Mouse (Mus musculus) lung, embryonic 16.5 days (tissue): ENCODE data around the gene Ihh. TPM values are rescaled to one million over a fixed set of nuclear protein-coding genes. Genes with fewer than 3 reads are reported as not detected.

Source experiments
- ATAC-seq: fragments of 200-750 bp; cut with Nextera tagmentation; 2 replicates; pipeline ENCODE4 v1.8.0; 2017; ENCODE audit warnings: low read depth, mild to moderate bottlenecking, moderate library complexity
- H3K27ac ChIP-seq: fragments of 300-500 bp; sonication (generic); 2 replicates; pipeline ENCODE4 v1.5.1; 2014; ENCODE audit warnings: mild to moderate bottlenecking, control low read depth, low read length
- H3K27me3 ChIP-seq: fragments of 300-500 bp; sonication (generic); 2 replicates; pipeline ENCODE4 v1.6.1; 2014; ENCODE audit warnings: low read depth, low read length, mixed read lengths; ENCODE audit not compliant: control insufficient read depth, insufficient read depth
- H3K36me3 ChIP-seq: fragments of 300-500 bp; sonication (generic); 2 replicates; pipeline ENCODE4 v1.6.1; 2014; ENCODE audit warnings: low read length; ENCODE audit not compliant: control insufficient read depth, insufficient read depth
- H3K4me1 ChIP-seq: fragments of 300-500 bp; sonication (generic); replicated peaks from 2 replicates; pipeline ENCODE4 v1.6.1; 2014; ENCODE audit warnings: low read length, mixed read lengths; ENCODE audit not compliant: control insufficient read depth, insufficient read depth
- H3K4me2 ChIP-seq: fragments of 300-500 bp; sonication (generic); 2 replicates; pipeline ENCODE4 v1.6.1; 2014; ENCODE audit warnings: low read depth, low read length, control low read depth
- H3K4me3 ChIP-seq: fragments of 300-500 bp; sonication (generic); 2 replicates; pipeline ENCODE4 v1.5.1; 2014; ENCODE audit warnings: mild to moderate bottlenecking, low read length, control low read depth
- H3K9ac ChIP-seq: fragments of 300-500 bp; sonication (generic); 2 replicates; pipeline ENCODE4 v1.6.1; 2014; ENCODE audit warnings: low read length, control low read depth
- H3K9me3 ChIP-seq: fragments of 300-500 bp; sonication (generic); 2 replicates; pipeline ENCODE4 v1.6.1; 2016; ENCODE audit warnings: low read length; ENCODE audit not compliant: control insufficient read depth
- WGBS: fragments of 180-500 bp; shearing (Covaris S2); extraction: QIAGEN DNeasy Blood & Tissue Kit; methylation state at CpG from one replicate; pipeline ENCODE4 v1.1.7; 2014; 5-methylcytosine and 5-hydroxymethylcytosine counted together
- polyA plus RNA-seq: library from polyadenylated mRNA; unstranded; fragments of >200 nt; fragmentation: Nextera tagmentation; extraction: Ambion mirVana; gene quantifications from 2 replicates; pipeline ENCODE4 v1.2.1, GENCODE M21; 2015

Gene Ihh
- polyA plus RNA-seq, 1 experiment from 2014 or later: 0.18 TPM

GRCm38 (mm10) chr1:74926721-74927120 is 24.8 kb downstream of the Ihh start:
- no peaks in the 10 kb centered on the region for H3K27me3 ChIP-seq
- ATAC-seq: no peak; the same call in 1 of the 2 replicates
- no peak overlapping the region for H3K4me2 ChIP-seq
- no peaks in the 10 kb centered on the region for H3K36me3 ChIP-seq
- H3K4me3 ChIP-seq: no peak overlapping the region
- 28% methylated on average over 6 of the region's 6 CpGs for WGBS
- H3K9me3 ChIP-seq: no peaks in the 10 kb centered on the region
- H3K4me1 ChIP-seq: no peaks in the 10 kb centered on the region
- no peak overlapping the region for H3K9ac ChIP-seq
- no peak overlapping the region for H3K27ac ChIP-seq

- WGBS: 64% methylated on average over 4 of the region's 4 CpGs
- no peak for ATAC-seq
Measured at GRCm38 (mm10) chr1:74924464-74924863, 27.0 kb downstream of the Ihh start.

GRCm38 (mm10) chr1:74915706-74916105 is 35.8 kb downstream of the Ihh start:
- ATAC-seq: no peak
- H3K4me2 ChIP-seq: no peak overlapping the region
- no peaks in the 10 kb centered on the region for H3K9me3 ChIP-seq
- no peaks in the 10 kb centered on the region; the same call in 1 of the 2 replicates for H3K27me3 ChIP-seq
- no peak overlapping the region for H3K9ac ChIP-seq
- WGBS: 18% methylated on average over 13 of the region's 13 CpGs
- no peak overlapping the region for H3K27ac ChIP-seq
- H3K4me1 ChIP-seq: no peaks in the 10 kb centered on the region
- H3K4me3 ChIP-seq: no peak overlapping the region
- H3K36me3 ChIP-seq: no peaks in the 10 kb centered on the region

More at GRCm38 (mm10) chr1:74924464-74924863, 27.0 kb downstream of the Ihh start:
- H3K27me3 ChIP-seq: no peaks in the 10 kb centered on the region
- no peak overlapping the region for H3K9ac ChIP-seq
- H3K4me3 ChIP-seq: no peak overlapping the region
- no peaks in the 10 kb centered on the region for H3K4me1 ChIP-seq
- H3K27ac ChIP-seq: no peak overlapping the region
- no peaks in the 10 kb centered on the region for H3K9me3 ChIP-seq
- no peaks in the 10 kb centered on the region for H3K36me3 ChIP-seq
- no peak overlapping the region for H3K4me2 ChIP-seq

GRCm38 (mm10) chr1:74902191-74902590 is 49.3 kb downstream of the Ihh start:
- H3K4me2 ChIP-seq: no peak overlapping the region
- H3K36me3 ChIP-seq: no peaks in the 10 kb centered on the region
- H3K4me3 ChIP-seq: no peak overlapping the region
- H3K4me1 ChIP-seq: 0 out of 2 replicates have a peak, but pooled peaks cover 3% of the 10 kb centered on the region
- H3K27me3 ChIP-seq: peaks cover 44% of the 10 kb centered on the region
- H3K9ac ChIP-seq: no peak overlapping the region
- no peak for ATAC-seq
- no peaks in the 10 kb centered on the region for H3K9me3 ChIP-seq
- WGBS: 17% methylated on average over 6 of the region's 6 CpGs
- no peak overlapping the region for H3K27ac ChIP-seq

GRCm38 (mm10) chr1:74901686-74902085 is 49.8 kb downstream of the Ihh start:
- no peak for ATAC-seq
- H3K9ac ChIP-seq: no peak overlapping the region
- H3K9me3 ChIP-seq: no peaks in the 10 kb centered on the region
- no peak overlapping the region for H3K4me3 ChIP-seq
- peaks cover 46% of the 10 kb centered on the region for H3K27me3 ChIP-seq
- 14% methylated on average over 3 of the region's 3 CpGs for WGBS
- no peak overlapping the region for H3K4me2 ChIP-seq
- 0 out of 2 replicates have a peak, but pooled peaks cover 3% of the 10 kb centered on the region for H3K4me1 ChIP-seq
- no peak overlapping the region for H3K27ac ChIP-seq
- H3K36me3 ChIP-seq: no peaks in the 10 kb centered on the region

- Histone ChIP-seq H3K27ac (peak overlapping the region; percentile 33; the same call in 1 of the 2 replicates), H3K4me2 (peak overlapping the region; percentile 65), H3K36me3 (no peaks in the 10 kb centered on the region), H3K9me3 (no peaks in the 10 kb centered on the region), H3K9ac (peak overlapping the region; percentile 48; the same call in 1 of the 2 replicates), H3K4me3 (peak overlapping the region; percentile 40), H3K4me1 (0 out of 2 replicates have a peak, but pooled peaks cover 3% of the 10 kb centered on the region), H3K27me3 (peaks cover 50% of the 10 kb centered on the region)
- 0% methylated on average over 39 of the region's 66 CpGs for WGBS
- peak; percentile 87 for ATAC-seq
Measured at GRCm38 (mm10) chr1:74900341-74901285, 50.9 kb downstream of the Ihh start.

- Histone ChIP-seq H3K27me3 (peaks cover 61% of the 10 kb centered on the region), H3K4me2 (no peak overlapping the region), H3K4me3 (no peak overlapping the region), H3K9ac (no peak overlapping the region), H3K36me3 (no peaks in the 10 kb centered on the region), H3K4me1 (0 out of 2 replicates have a peak, but pooled peaks cover 3% of the 10 kb centered on the region), H3K27ac (no peak overlapping the region), H3K9me3 (no peaks in the 10 kb centered on the region)
- WGBS: 8% methylated on average over 7 of the region's 10 CpGs
- no peak for ATAC-seq
Measured at GRCm38 (mm10) chr1:74898656-74899431, 52.6 kb downstream of the Ihh start.

- ATAC-seq: no peak
- Histone ChIP-seq H3K9me3 (no peaks in the 10 kb centered on the region), H3K9ac (no peak overlapping the region), H3K4me1 (0 out of 2 replicates have a peak, but pooled peaks cover 3% of the 10 kb centered on the region), H3K27me3 (peaks cover 69% of the 10 kb centered on the region), H3K36me3 (no peaks in the 10 kb centered on the region), H3K4me2 (no peak overlapping the region), H3K4me3 (no peak overlapping the region), H3K27ac (no peak overlapping the region)
- WGBS: 1% methylated on average over 7 of the region's 7 CpGs
Measured at GRCm38 (mm10) chr1:74897976-74898375, 53.5 kb downstream of the Ihh start.
